Mouse (Mus musculus) testis, adult 2 months (tissue): ENCODE data around the gene Tnfaip8l2. TPM values are rescaled to one million over a fixed set of nuclear protein-coding genes. Genes with fewer than 3 reads are reported as not detected.
"Not testable (repeated sequence)": the region's sequence is repeated elsewhere in the genome, so short reads cannot be mapped to it uniquely, and the experiment has no call there.

Experiments
- H3K27ac ChIP-seq: fragments of 200-500 bp; 2 replicates; pipeline ENCODE4 v1.5.1; 2012; ENCODE audit warnings: low read depth, low read length; ENCODE audit not compliant: control insufficient read depth, insufficient read depth
- H3K27me3 ChIP-seq: fragments of 200-500 bp; 2 replicates; pipeline ENCODE4 v1.6.1; 2012; ENCODE audit warnings: mild to moderate bottlenecking, low read length, moderate library complexity; ENCODE audit not compliant: control insufficient read depth, insufficient read depth
- H3K36me3 ChIP-seq: fragments of 200-500 bp; 2 replicates; pipeline ENCODE4 v1.6.1; 2012; ENCODE audit warnings: mild to moderate bottlenecking, low read length; ENCODE audit not compliant: control insufficient read depth, insufficient read depth
- H3K4me1 ChIP-seq: fragments of 200-500 bp; 2 replicates; pipeline ENCODE4 v1.6.1; 2012; ENCODE audit warnings: low read length; ENCODE audit not compliant: control insufficient read depth, insufficient read depth
- H3K4me3 ChIP-seq: fragments of 200-500 bp; 2 replicates; pipeline ENCODE4 v1.5.1; 2012; ENCODE audit warnings: low read depth, mild to moderate bottlenecking, low read length, moderate library complexity, mixed read lengths; ENCODE audit not compliant: control insufficient read depth
- CTCF ChIP-seq: fragments of 200-500 bp; IDR thresholded peaks from 2 replicates; pipeline ENCODE4 v1.5.1; 2012; ENCODE audit warnings: low read depth, mild to moderate bottlenecking, inconsistent platforms, low read length, moderate library complexity; ENCODE audit not compliant: control insufficient read depth, insufficient read depth, insufficient replicate concordance
- POLR2A ChIP-seq: fragments of 200-500 bp; IDR thresholded peaks from 2 replicates; pipeline ENCODE4 v1.6.1; 2012; ENCODE audit warnings: low read depth, mild to moderate bottlenecking, inconsistent platforms, low read length, moderate library complexity; ENCODE audit not compliant: control insufficient read depth
- polyA plus RNA-seq: library from polyadenylated mRNA; depleted of rRNA; stranded (reverse); fragments of >200 nt; gene quantifications from 2 replicates; pipeline ENCODE4 v1.2.3, GENCODE M21; 2012

The Tnfaip8l2 gene
- polyA plus RNA-seq, 1 experiment: 0.81 TPM

DNA sequence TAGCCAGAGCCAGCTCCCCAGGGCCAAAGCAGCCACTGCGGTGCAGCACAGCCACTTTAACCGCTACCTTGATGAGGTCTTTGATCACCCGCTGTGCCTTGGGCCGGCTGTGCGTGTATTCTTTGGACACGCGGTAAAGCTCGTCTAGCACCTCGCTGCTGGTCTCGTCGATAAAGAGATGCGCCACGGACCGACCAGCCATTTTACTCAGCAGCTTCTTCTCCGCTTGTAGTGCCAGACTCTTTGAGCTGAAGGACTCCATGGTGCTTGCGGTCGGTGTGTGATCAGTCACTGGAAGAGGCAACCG, 1.9 kb downstream of the Tnfaip8l2 start:
- no peak for TF ChIP-seq POLR2A
- no peak for TF ChIP-seq CTCF
- Histone ChIP-seq H3K27ac (no peak overlapping the region), H3K4me3 (peak overlapping the region; percentile 32), H3K27me3 (no peaks in the 10 kb centered on the region), H3K4me1 (peaks cover 11% of the 10 kb centered on the region), H3K36me3 (no peaks in the 10 kb centered on the region; the same call in 1 of the 2 replicates)

DNA sequence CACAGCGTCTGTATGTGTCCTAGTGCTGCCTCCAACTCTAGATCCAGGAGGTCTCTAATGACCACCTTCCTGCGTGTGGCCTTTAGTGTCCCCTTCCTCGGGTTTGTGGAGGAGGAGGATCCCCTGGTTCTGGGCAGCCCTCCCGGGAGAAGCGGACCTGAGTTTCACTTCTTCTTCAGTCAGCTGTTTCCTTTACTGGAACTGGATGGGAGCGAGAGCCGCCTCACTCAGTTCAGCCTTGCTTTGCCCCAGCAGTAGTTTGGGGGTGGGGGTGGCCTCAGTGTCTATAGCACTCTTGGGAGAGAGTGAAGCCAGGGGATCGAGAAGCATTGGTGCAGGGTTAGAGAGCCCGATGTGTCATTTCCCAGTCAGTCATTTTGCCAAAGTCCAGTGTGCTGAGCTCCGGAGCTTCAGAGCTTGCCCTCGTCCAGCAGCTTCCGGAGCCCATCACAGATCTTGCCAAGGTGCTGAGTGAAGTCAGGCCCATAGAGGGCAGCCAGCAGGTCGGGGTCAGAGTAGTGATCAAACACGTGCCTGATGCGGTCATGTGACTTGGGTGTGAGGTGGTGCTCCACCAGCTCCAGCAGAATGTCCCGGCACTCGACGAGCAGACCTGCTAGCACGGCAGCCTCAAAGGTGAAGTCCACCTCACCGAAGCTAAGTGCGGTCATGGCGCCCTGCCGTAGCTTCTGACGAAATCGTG, 2.4 kb downstream of the Tnfaip8l2 start:
- Histone ChIP-seq H3K4me3 (peak overlapping the region; percentile 32), H3K27me3 (no peaks in the 10 kb centered on the region), H3K27ac (0 out of 2 replicates have a peak overlapping the region, but pooled peaks have one; percentile 28), H3K4me1 (peaks cover 13% of the 10 kb centered on the region), H3K36me3 (no peaks in the 10 kb centered on the region; the same call in 1 of the 2 replicates)
- TF ChIP-seq POLR2A (no peak), CTCF (no peak)

DNA sequence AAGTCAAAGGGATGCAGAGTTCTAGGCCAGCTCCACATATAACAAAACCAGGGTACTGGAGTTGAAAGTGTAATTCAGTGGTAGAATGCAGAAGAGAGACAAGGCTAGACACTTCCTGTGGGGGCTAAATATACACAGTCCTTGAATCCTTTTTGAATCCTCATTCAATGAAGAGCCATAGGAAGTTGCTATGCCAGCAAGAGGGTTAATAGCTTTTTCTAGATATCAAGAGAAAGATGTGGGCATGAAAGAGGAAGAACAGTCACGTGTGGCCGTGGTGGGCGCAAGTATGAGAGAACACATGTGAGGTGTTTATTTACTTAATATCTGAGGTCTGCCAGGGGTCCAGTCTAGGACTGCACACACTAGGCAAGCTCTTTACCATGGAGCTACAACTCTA, 5.8 kb downstream of the Tnfaip8l2 start:
- Histone ChIP-seq H3K4me3 (no peak overlapping the region), H3K27ac (no peak overlapping the region), H3K36me3 (no peaks in the 10 kb centered on the region; the same call in 1 of the 2 replicates), H3K4me1 (peaks cover 20% of the 10 kb centered on the region), H3K27me3 (no peaks in the 10 kb centered on the region)
- TF ChIP-seq POLR2A: no peak
- TF ChIP-seq CTCF: no peak

DNA sequence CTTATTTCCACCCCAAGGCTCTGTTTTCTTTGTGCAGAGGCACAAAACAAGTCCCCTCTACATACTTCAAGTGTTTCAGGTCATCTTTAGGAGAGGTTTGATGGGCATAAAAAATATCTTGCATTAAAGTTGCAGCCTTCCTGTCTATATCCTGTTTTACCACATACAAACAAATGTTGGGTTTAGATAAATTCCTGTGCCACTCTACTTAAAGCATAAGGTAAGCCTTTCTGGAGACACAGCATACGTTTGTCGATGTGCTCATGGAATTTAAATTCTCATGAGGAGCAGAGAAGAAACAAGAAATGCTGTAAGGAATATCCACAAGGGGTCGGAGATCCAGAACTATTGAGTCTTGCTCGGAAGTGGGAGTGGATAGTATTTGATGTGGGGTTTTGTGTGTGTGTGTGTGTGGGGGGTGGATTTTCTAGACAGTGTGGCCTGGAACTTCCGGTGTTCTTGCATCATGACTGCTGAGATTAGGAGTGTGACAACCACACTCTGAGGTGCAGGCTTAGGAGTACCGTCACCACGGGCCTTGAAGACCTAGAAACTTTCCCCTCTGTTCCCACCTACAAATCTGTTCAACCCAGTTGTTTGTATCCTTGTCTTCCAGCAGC, 6.6 kb downstream of the Tnfaip8l2 start:
- Histone ChIP-seq H3K36me3 (no peaks in the 10 kb centered on the region; the same call in 1 of the 2 replicates), H3K27me3 (no peaks in the 10 kb centered on the region), H3K27ac (peak overlapping the region; percentile 63; the same call in 1 of the 2 replicates), H3K4me3 (no peak overlapping the region), H3K4me1 (peaks cover 20% of the 10 kb centered on the region)
- TF ChIP-seq POLR2A: no peak

DNA sequence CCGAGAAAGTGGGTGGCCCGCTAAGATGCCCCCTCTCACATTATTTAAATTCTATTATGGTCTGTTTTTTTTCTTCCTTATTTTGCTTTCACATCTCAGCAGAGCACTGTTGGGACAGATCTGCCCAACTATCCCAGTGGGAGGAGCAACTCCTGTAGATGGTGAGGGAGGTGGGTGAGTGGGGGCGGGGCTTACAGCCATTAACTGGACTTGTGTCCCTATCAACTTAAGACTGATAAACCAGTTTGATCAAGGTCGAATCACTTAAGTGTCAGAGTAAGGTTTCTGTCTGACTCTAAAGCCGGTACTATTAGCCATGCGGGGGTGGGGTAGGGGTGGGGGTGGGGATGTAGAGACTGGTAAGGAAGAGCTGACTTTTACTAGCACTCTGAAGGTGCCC, 7.1 kb downstream of the Tnfaip8l2 start:
- Histone ChIP-seq H3K36me3 (no peaks in the 10 kb centered on the region; the same call in 1 of the 2 replicates), H3K27ac (peak overlapping the region; percentile 53; the same call in 1 of the 2 replicates), H3K4me1 (peaks cover 20% of the 10 kb centered on the region), H3K27me3 (no peaks in the 10 kb centered on the region), H3K4me3 (peak overlapping the region; percentile 55)
- TF ChIP-seq CTCF: no peak
- TF ChIP-seq POLR2A: no peak

DNA sequence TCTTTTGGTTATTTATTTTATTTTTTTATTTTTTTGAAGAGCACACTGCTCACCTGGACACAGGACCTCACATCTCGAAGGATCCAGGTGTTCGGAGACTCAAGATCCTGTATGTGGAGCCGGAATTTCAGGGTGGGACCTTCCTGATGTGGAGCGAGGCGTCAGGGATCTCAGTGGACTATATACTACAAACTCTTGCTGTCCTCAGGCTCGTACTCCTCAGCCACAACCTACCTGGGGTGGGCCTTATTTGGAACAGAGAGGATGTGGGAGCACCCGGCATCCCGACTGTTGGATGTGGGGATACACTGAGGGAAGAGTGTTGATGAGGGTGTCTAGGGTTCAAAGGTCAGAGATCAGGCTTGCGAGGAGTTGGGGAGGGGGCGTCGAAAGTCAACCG, 8.0 kb downstream of the Tnfaip8l2 start:
- not testable (repeated sequence) for H3K27me3 ChIP-seq, H3K27ac ChIP-seq, H3K4me3 ChIP-seq, H3K36me3 ChIP-seq
- peaks cover 14% of the 10 kb centered on the region for H3K4me1 ChIP-seq

DNA sequence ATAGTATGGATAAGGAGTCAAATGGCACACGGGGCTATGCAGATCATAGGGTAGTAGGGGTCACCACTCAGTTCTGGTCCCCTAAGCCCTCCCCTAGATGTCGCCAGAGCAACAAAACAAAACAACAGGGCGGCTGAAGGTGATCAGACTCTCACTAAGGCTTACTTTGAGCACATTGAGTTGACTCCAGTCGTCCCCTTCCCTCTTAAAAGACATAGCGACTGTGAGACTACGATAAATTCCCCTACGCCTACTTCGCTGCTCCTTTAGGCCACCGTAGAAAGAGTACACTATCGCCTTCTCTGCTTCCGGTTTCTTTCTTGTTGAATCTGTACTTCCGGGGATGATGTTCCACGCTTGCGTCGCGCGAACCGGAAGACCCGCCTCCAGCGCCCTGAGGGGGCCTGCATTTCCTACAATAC, 8.5 kb downstream of the Tnfaip8l2 start, which contains the start of the genes Scnm1 and Lysmd1:
TSS of gene Scnm1 (minus strand) at position 332 of the 422 bp plus-strand sequence.
TSS of gene Lysmd1 (plus strand) at position 409 of the 422 bp plus-strand sequence.
- TF ChIP-seq POLR2A (no peak), CTCF (no peak)
- Histone ChIP-seq H3K4me3 (peak within 1 kb of the TSS; percentile 98), H3K27me3 (no peaks in the 10 kb centered on the region), H3K36me3 (no peaks in the 10 kb centered on the region; the same call in 1 of the 2 replicates), H3K4me1 (peaks cover 14% of the 10 kb centered on the region), H3K27ac (peak within 1 kb of the TSS; percentile 85)
